Mouse (Mus musculus) kidney, adult 2 months (tissue): ENCODE measurements around the gene Rap1gap2.

Experiments used
- CTCF ChIP-seq: fragments of 200-500 bp; conservative IDR thresholded peaks from 2 replicates; pipeline ENCODE4 v1.5.1; 2011; ENCODE audit warnings: low read depth, mild to moderate bottlenecking, control low read depth, low read length, moderate library complexity, mixed read lengths; ENCODE audit not compliant: insufficient read depth, insufficient read length
- POLR2A ChIP-seq: fragments of 200-500 bp; IDR thresholded peaks from one replicate; pipeline ENCODE4 v1.6.1; 2011; ENCODE audit warnings: low read depth, low read length, control low read depth

GRCm38 (mm10) chr11:74586401-74586800 lies 24.3 kb downstream of the Rap1gap2 start:
- no peak for TF ChIP-seq POLR2A
- TF ChIP-seq CTCF = no peak
